Mouse (Mus musculus) kidney, adult 8-10 months (tissue): Measurements from ENCODE around the gene Blm.

ENCODE experiments used
- DNase-seq, 2 experiments: peaks; one replicate each; pipeline ENCODE4 v3.0.0; 2022

Blm gene

DNA sequence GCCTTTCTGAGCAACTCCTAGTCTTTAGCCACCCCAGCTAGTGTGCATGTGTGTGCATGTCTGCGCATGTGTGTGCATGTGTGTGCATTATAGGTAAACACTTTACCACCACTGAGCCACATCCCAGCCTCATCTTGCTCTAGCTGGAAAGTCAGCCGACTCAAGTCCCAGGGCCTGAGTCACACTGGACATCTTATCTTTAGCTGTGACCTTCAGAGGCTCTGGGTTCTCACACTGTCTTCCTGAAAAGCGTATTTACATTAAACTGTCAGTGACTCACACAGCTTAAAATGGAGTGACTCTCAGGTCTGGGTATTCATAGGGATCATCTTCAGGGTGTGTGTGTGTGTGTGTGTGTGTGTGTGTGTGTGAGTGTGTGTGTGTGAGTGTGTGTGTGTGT is 99.3 kb downstream of the Blm start:
- DNase-seq = no peak

- DNase-seq = peak in 1 of 2 experiments; percentile 27
Observed at GRCm38 (mm10) chr7:80429661-80430060, 105.3 kb downstream of the Blm start.

DNA sequence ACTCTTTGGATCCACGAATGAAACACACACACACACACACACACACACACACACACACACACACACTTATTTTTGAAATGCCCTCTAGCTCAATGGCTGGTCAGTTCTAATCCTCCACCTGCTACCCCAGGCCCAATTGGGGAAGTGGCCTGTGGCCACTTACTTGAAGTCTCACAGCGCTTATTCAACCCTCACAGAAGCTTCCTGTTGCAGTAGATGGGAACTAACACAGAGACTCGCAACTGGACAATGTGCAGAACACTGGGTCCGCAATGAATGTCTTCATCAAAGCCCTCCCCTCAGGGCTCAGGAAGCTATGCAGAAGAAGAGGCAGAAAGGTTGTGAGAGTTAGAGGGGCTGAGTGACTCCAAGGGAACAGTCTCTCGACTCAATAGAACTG is 107.2 kb downstream of the Blm start:
- DNase-seq = no peak

DNA sequence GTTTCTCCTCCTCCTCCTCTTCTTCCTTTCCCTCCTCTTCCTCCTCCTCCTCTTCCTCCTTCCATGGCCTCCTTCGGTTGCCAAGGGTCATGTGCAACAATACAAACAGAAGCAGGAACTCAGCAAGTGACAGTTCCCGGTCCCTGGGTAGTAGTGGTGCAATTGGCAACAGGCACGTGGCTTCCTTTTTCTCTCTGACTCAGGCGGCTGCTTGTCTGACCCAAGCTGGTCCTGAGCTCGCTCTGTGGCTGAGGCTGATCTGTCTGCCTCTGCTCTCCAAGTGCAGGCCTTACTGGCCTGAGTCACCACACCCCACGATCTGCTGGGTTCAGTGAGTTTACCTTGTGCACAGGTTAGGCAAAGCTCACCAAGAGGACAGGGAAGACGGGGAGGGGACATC is 108.6 kb downstream of the Blm start:
- DNase-seq = no peak

DNA sequence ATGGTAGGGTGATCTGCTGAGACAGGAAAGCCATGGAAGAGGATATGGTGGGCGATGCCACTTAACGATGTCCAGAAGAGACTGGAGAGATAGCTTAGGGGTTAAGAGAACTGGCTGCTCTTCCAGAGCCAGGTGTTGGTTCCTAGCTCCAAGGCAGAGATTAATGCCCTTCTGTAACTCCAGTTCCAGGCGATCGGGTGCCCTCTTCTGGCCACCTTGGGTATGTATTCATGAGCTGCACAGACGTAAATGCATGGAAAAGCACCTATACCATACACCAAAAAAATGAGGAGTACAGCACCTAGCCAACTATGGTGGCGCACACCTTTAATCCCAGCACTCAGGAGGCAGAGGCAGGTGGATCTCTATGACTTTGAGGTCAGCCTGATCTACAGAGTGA is 110.2 kb downstream of the Blm start:
- no peak for DNase-seq

DNA sequence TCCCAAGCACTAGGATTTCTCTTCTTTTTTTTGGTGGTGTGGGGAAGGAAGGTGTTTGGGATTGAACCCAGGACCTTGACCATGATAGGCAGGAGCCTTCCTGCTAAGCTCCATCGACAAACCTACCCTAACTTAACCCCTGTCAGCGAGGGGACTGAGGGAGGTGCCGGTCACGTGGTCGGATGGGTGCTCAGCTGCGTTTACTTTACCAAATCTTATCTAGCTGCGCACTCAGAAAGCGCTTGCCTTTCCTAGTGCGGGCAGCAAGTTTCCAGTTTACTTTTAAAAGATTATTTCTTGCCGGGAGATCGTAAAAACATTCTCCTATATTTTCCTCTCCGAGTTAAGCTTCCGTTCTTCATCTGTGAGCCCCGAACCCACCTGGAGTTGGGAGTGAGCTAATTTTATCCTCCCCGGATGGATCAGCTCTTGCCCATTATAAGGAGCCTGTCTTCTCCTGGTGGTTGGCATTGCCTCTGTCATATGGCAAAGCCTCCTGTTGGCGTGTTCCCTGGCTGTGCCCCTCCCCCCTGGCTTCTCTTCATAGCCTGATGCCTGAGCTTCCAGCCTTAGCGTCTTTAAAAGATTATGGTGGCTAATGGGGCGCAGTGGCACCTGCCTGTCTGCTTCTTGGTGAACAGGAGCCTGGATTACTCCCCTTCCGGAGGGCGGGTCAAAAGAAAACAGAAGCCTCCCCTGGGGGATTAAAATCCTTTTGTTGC is 112.0 kb downstream of the Blm start:
- no peak for DNase-seq

DNA sequence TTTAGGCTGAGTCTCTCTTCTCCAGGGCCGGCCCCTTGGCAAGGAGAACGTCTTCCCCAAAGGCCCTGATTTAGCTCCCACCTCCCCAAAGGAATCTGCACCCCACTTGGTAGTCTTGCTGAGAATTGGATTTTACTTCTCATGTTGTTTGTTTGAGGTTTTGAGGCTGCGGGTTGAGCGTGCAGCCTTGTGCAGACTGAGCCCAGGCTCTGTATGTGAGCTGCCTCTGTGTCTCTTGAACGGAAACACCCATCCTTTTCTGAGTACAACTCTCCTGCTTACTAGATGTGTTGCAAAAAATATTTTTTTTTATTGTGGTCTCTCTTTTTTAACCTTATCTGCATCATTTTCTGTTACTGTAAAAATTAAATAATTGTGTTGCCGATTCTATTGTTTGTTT is 113.3 kb downstream of the Blm start:
- DNase-seq = no peak

DNA sequence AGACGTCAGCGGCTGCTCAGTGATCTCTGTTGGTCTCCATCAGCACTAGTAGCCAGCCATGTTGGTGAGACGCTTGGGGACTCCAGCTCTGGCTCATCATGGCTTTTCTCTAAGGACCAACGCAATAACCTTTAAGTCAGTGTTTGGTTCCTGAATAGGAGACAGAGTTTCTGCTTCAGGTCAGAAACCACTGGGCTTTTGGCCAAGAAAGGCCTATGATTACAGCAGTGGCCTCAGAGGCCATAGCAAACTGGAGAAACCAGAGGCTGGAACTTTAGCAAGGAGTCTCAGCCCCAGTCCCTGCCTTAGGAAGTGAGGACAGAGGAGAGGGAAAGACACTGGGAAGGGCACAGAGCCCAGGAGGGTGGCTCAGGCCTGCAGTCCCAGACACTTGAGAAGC is 114.3 kb downstream of the Blm start:
- DNase-seq = no peak

DNA sequence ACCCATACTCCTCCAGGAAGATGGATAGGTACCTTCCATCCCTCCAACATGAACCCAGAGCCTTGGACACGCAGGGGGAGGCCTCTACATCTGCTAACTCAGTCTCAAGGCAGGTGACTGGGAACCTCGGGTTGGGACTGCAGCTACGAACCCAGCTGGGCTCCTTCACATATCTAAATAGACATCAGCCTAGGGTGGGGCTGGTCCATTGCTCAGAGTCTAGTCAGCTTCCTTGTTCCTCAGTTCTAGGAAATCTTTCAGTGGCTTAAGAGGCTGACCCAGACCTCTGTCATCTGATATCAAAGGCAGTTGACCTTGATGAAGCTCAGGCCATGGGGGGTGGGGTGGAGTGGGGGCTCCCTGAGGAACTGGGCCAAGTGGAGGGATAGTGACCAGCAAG is 115.6 kb downstream of the Blm start:
- no peak for DNase-seq

GRCm38 (mm10) chr7:80418036-80418435 is 116.9 kb downstream of the Blm start:
- no peak for DNase-seq

DNA sequence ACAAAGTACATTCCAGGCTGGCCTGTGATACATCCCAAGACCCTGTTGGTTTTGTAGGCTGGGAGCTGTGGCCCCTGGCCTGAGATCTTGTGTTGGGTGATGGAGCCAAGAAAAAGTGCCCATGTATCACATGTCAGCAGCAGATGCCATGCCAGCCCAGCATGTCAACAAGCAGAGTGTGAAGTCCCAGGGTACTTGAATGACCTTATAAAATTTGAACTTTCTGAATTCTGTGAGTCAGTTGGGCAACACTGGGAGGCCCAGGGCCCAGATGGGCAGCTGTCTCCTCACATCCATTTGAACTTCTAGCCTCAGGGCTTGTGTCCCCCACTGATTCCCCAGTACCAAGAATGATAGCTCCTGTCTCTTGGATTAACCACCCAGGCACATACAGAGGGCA is 117.3 kb downstream of the Blm start:
- DNase-seq = no peak

- DNase-seq = no peak
Observed at GRCm38 (mm10) chr7:80416969-80417368, 118.0 kb downstream of the Blm start.

DNA sequence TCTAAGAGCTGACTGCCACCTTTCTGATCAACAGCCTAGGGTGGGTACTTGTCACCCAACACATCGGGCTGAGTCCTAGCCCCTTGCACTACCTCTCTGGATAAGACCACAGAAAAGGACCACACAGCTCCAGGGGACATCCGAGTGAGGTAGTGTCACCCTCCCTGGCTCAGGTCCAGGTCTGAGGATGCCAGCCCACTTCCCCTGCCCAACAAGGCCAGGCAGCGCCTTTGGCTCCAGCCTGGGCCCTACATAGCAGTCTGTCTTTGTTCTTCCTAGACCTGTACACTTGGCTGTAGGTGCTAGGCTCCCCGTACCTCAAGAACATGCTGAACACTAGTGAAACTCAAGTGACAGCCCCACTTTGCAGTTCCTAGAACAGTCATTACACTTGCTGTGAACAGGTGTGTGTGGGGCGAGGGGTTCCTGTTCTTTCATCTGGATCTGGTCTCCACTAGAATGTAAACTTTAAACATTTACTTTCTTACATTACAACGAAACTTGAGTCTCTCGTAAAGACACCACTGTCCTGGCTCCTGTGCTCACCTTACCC is 120.5 kb downstream of the Blm start:
- no peak for DNase-seq

- DNase-seq = no peak
Observed at GRCm38 (mm10) chr7:80413512-80414302, 121.2 kb downstream of the Blm start.

DNA sequence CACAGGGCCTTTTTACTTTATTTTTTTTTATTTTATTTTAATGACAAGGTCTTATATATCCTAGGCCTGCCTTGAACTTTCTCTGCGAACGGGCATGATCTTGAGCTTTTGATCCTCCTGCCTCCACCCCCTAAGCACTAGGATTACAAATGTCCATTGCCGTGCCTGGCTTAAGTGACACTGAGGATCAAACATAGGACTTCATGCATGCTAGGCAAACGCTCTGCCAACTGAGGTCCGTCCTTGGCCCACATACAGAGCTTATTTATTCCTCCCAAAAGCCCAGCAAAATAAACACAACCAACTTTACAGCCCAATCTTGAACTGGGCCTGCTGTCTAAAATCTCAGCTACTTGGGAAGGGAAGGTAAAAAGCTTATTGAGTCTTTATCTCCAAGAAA is 122.1 kb downstream of the Blm start:
- DNase-seq = no peak

DNA sequence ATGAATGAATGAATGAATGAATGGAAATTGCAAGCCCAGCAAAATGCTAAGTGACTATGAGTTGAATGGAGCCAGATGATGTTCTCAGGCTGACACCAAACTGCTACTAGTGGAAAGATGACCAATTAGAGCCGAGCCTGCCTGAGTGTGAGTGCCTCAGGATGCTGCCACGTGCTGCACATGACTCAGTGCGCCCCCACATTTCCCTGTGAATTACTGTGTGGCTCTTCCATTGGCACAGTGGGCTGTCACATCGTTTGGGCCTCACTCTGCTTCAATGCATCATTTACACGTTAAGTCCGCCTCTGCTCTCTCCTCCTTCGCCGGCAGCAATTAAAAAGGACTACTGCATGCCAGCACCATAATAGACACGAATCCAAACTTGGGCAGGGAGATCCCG is 122.6 kb downstream of the Blm start:
- no peak for DNase-seq

GRCm38 (mm10) chr7:80410380-80410779 is 124.5 kb downstream of the Blm start:
- DNase-seq = no peak

- no peak for DNase-seq
Observed at GRCm38 (mm10) chr7:80407712-80408111, 127.2 kb downstream of the Blm start.

DNA sequence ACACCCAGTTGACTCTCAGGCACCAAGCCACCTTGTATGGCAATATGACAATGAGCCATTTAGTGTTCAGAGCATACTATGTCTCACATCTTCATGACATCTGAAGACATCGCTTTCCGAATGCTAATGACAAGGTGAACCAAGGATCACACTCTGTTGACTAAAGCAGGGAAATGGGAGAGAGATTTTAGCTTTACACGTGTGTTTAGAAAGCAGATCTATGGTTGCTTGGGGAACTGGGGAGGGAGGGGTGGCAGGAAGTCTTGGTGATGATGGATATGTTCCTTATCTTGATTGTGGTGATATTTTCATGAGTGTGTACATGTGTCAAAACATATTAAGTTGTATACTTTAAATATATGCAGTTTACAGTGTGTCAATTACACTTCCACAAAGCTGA is 128.7 kb downstream of the Blm start:
- no peak for DNase-seq

- DNase-seq = no peak
Observed at GRCm38 (mm10) chr7:80405188-80405695, 129.7 kb downstream of the Blm start, which contains the start of gene Furin. TSS of gene Furin (minus strand) at chr7:80405436.
